Mouse (Mus musculus): ENCODE measurements at regions not wholly inside any gene's neighbourhood (a gene's known extent, or its start where the extent isn't known, plus 50 kb on each side); places are given as distances from the start of the nearest gene placed in this dataset.

DNA sequence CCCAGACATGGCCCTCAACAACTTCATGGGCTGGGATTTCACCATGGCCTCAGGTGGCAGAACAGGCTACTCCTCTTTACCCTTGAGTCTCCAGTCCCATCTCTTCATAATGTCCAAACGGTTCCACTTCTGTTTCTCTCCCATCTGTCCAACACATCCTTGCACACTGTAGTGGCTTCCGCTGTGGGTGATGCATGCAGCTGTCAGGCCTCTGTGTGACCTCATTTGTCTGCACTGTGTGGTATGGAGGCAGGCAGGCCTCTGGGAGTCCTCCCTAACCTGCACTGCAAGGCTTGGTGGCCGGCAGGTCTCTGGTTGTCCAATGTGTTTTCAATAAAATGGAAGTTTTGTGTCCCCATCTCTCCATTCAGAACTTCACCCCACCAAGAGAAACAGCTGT lies 54.9 kb upstream of the Nek6 start:
- Histone ChIP-seq H3K27me3 (replicated peaks) (no peaks in the 10 kb centered on the region), H3K27ac (no peak overlapping the region), H3K9me3 (no peaks in the 10 kb centered on the region), H3K4me1 (peaks cover 6% of the 10 kb centered on the region), H3K9ac (no peak overlapping the region), H3K36me3 (no peaks in the 10 kb centered on the region), H3K4me3 (replicated peaks) (no peak overlapping the region), H3K4me2 (no peak overlapping the region)
- WGBS: 71% methylated on average over 3 of the region's 3 CpGs
- ATAC-seq (ENCODE audit: insufficient read depth, low FRiP score, low read depth): no peak

DNA sequence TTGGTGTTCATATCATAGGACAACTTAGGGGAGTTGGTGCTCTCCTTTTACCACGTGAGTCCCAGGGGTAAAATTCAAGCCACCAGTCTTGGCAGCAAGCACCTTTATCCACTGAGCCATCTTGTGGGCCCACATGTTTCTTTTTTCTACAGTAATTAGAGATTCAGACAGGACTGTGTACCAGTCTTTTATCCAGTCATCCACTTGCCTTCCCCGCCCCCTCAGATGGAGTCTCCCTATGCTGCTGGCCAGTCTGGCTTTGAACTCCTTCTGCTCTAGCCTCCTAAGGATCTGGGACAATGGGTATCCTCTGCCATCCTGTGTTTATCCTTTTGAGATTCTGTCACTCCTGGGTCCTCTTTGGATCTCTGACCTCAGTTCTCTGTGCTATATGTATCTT lies 51.1 kb upstream of the Nek6 start:
- Histone ChIP-seq H3K9ac (no peak overlapping the region), H3K27ac (no peak overlapping the region), H3K4me2 (no peak overlapping the region), H3K9me3 (no peaks in the 10 kb centered on the region), H3K4me1 (peaks cover 6% of the 10 kb centered on the region), H3K36me3 (no peaks in the 10 kb centered on the region), H3K27me3 (replicated peaks) (no peaks in the 10 kb centered on the region), H3K4me3 (replicated peaks) (no peak overlapping the region)
- 82% methylated on average over 2 of the region's 2 CpGs for WGBS
- no peak for ATAC-seq (ENCODE audit: insufficient read depth, low FRiP score, low read depth)

DNA sequence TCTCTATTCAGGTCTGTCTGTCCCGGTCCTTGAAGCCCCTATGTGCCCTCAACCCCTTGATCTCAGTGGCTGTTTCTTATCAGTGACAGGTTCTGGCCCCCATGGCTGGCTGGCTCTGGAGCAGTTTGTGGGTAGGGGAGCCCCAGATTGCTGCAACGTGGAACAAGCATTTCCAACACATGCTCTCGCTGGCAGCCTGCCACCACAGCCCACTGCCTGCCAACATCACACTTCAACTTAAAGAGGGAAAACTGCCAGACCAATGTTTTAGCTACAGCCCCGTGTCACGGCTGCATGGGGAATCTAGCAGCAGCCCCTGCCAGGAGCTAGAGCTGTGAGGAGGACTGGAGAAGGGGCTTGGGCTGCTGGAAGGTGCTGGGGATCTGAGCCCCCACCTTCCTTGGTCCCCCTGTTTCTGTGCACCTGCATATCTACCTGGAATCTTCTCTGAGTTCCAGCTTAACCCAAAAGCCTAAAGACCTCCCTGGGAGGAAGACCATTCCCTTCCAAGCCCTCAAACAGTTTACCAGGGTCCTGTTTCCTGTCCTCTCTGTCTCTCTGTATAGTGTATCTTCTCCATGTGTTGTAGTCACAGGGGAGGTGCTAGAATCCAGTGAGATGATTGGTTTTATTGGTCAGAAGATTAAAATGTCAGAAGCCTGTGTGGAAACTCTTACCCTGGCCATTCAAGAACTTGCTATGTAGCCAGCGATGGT lies 50.5 kb upstream of the Nek6 start:
- no peak overlapping the region for H3K27ac ChIP-seq
- no peak overlapping the region for H3K4me2 ChIP-seq
- H3K4me3 ChIP-seq (replicated peaks): no peak overlapping the region
- WGBS: 39% methylated on average over 6 of the region's 6 CpGs
- H3K9ac ChIP-seq: no peak overlapping the region
- no peaks in the 10 kb centered on the region for H3K9me3 ChIP-seq
- no peaks in the 10 kb centered on the region for H3K36me3 ChIP-seq
- no peaks in the 10 kb centered on the region for H3K27me3 ChIP-seq (replicated peaks)
- peaks cover 6% of the 10 kb centered on the region for H3K4me1 ChIP-seq
- ATAC-seq (ENCODE audit: insufficient read depth, low FRiP score, low read depth): peak; percentile 23; the same call in 1 of the 2 replicates
